Mouse (Mus musculus) gastrocnemius, postnatal 36 days (tissue): Measurements from ENCODE around the gene Arid3a. TPM values are rescaled to one million over a fixed set of nuclear protein-coding genes. Genes with fewer than 3 reads are reported as not detected.

ENCODE experiments used
- DNase-seq, 2 experiments: peaks; one replicate each; pipeline ENCODE4 v3.0.0; 2022
- intact Hi-C: fragments of 180-260 bp; cut with DNase I; formaldehyde crosslinking; loops from one replicate; pipeline ENCODE4 v1.15.1; 2025
- total RNA-seq, 2 experiments: library from RNA; stranded (reverse); gene quantifications; 2 replicates each; pipeline ENCODE4 v1.2.3; 2021

Arid3a gene
- total RNA-seq, 2 experiments from 2014 or later, result 1.3 to 1.8 TPM

GRCm38 (mm10) chr10:79907415-79907814 lies 19.4 kb upstream of the Arid3a start:
- intact Hi-C loops, result no loop called here
- DNase-seq, result no peak

- peak; percentile 95 to 97 for DNase-seq
- intact Hi-C loops, result no loop called here
These were observed 18.4 kb upstream of the Arid3a start, which contains the start of gene Med16 for GRCm38 (mm10) chr10:79908167-79909091. Gene Med16 (minus strand): TSS chr10:79908923.

GRCm38 (mm10) chr10:79909092-79909922 lies 17.5 kb upstream of the Arid3a start:
- intact Hi-C loops, result no loop called here
- no peak for DNase-seq

GRCm38 (mm10) chr10:79910556-79910955 lies 16.3 kb upstream of the Arid3a start, which contains the start of gene Gm26602:
Gene Gm26602 (plus strand): TSS chr10:79910856.
- no peak for DNase-seq
- intact Hi-C loops, result no loop called here

- intact Hi-C loops, result no loop called here
- no peak for DNase-seq
These were observed 14.4 kb upstream of the Arid3a start for GRCm38 (mm10) chr10:79912412-79912811.

GRCm38 (mm10) chr10:79914131-79914947 lies 12.5 kb upstream of the Arid3a start:
- no peak for DNase-seq
- intact Hi-C loops, result no loop called here

- DNase-seq, result no peak
- intact Hi-C loops, result no loop called here
These were observed 11.8 kb upstream of the Arid3a start for GRCm38 (mm10) chr10:79914948-79915596.

GRCm38 (mm10) chr10:79916081-79916480 lies 10.8 kb upstream of the Arid3a start:
- intact Hi-C loops, result no loop called here
- DNase-seq, result no peak

- DNase-seq, result peak; percentile 82 to 84
- intact Hi-C loops, result no loop called here
These were observed 9.9 kb upstream of the Arid3a start, which contains the start of gene Kiss1r for GRCm38 (mm10) chr10:79916808-79917531. Gene Kiss1r (plus strand): TSS chr10:79916971.

GRCm38 (mm10) chr10:79917532-79918100 lies 9.2 kb upstream of the Arid3a start:
- intact Hi-C loops, result no loop called here
- DNase-seq, result no peak

- DNase-seq, result no peak
- intact Hi-C loops, result no loop called here
These were observed 8.4 kb upstream of the Arid3a start for GRCm38 (mm10) chr10:79918231-79919078.

GRCm38 (mm10) chr10:79919251-79919849 lies 7.5 kb upstream of the Arid3a start:
- intact Hi-C loops, result no loop called here
- no peak for DNase-seq

- DNase-seq, result no peak
- intact Hi-C loops, result no loop called here
These were observed 6.6 kb upstream of the Arid3a start for GRCm38 (mm10) chr10:79920056-79920890.

- DNase-seq, result no peak
- intact Hi-C loops, result no loop called here
These were observed 5.8 kb upstream of the Arid3a start, which contains the start of gene R3hdm4 for GRCm38 (mm10) chr10:79920958-79921535. Gene R3hdm4 (minus strand): TSS chr10:79921208.

- intact Hi-C loops, result no loop called here
- DNase-seq, result no peak
These were observed 5.3 kb upstream of the Arid3a start for GRCm38 (mm10) chr10:79921572-79921971.
